Mouse (Mus musculus): Measurements from ENCODE around the gene Sgms1.
"Not testable (repeated sequence)": the region's sequence is repeated elsewhere in the genome, so short reads cannot be mapped to it uniquely, and the experiment has no call there.

Gene Sgms1

GRCm38 (mm10) chr19:32358011-32358410 is 31.5 kb downstream of the Sgms1 start:
- not testable (repeated sequence) for DNase-seq (ENCODE audit: low spot score in 2 of 2)

DNA sequence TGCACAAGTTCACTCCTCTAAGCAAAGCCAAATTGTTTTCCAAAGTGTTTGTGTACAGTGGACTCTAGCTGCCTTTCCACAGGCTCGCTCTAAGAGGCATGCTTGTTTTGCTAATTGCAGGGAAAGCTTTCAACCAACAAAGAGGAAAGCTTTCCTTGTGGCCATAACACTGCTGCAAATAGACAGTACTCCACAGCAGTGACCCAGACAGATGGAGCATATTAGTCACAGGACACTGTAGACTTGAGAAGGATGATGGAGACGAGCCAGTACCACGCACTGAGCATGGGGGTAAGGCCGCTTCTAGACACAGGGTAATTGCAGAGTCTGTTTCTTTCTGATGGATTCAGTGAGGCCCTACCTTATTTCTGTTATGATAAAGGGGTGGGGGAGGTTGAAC is 33.3 kb downstream of the Sgms1 start:
- DNase-seq (ENCODE audit: low spot score in 2 of 2) = no peak

DNA sequence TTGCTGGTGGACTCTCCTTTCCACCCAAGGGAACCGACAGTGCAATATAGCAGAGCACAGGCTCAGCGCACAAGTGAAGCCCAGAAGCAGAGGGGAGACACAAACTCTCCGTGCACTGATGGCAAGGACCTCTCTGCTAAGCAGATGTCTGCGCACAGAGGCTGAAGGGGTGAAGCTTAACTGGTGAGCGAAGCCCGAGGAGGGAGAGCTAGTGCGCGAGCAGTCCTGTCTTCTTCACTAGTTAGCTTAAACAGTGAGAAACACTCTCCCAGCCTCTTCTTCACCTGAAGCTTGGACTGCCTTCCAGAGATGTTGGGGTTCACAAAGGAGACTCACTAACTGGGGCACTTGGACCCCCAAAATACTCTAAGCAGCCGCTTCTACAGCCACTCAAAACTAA is 36.1 kb downstream of the Sgms1 start:
- no peak for DNase-seq (ENCODE audit: low spot score in 2 of 2)

GRCm38 (mm10) chr19:32348955-32349654 is 40.4 kb downstream of the Sgms1 start:
- no peak for DNase-seq (ENCODE audit: low spot score in 2 of 2)

GRCm38 (mm10) chr19:32347491-32347890 is 42.0 kb downstream of the Sgms1 start:
- no peak for DNase-seq (ENCODE audit: low spot score in 2 of 2)

DNA sequence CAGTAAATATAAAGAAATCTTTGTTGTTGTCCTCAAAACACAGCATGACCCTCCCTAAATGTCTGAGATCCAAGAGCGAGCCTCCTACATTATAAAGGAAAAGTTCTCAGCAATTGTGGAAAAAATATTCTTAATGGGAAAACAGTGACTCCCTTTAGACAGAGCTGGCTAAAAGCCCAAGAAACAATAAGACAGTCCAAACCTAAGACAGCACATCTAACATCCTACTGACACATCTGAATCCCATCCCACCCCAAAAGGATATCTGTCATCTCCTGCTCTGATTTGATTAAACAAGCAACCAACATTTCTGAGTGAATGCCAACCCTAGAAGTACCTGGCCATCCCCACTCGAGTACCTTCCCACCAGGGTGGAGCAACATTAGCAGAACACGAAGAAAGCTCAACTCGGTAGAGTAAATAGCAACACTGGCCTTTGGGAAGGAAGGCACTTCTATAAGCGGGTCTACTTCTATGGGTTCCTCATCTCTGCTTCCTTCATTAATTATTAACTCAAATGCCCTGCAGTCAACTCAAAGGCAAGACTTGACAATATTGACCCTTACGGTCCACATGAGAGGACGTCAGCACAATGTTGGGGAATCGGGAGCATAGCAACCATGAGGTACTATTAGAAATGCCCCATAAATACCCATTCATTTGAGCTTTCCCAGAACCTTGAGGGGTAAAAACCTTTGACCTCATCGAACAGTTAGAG is 42.7 kb downstream of the Sgms1 start:
- DNase-seq (ENCODE audit: low spot score in 2 of 2) = no peak

GRCm38 (mm10) chr19:32346176-32346575 is 43.3 kb downstream of the Sgms1 start:
- no peak for DNase-seq (ENCODE audit: low spot score in 2 of 2)

GRCm38 (mm10) chr19:32345181-32345745 is 44.3 kb downstream of the Sgms1 start:
- no peak for DNase-seq (ENCODE audit: low spot score in 2 of 2)

- DNase-seq (ENCODE audit: low spot score in 2 of 2) = peak in 1 of 2 experiments; percentile 8
These were observed 44.8 kb downstream of the Sgms1 start for GRCm38 (mm10) chr19:32344738-32345121.

GRCm38 (mm10) chr19:32343937-32344737 is 45.4 kb downstream of the Sgms1 start:
- DNase-seq (ENCODE audit: low spot score in 2 of 2) = no peak

- no peak for DNase-seq (ENCODE audit: low spot score in 2 of 2)
These were observed 47.1 kb downstream of the Sgms1 start for GRCm38 (mm10) chr19:32342436-32342835.

DNA sequence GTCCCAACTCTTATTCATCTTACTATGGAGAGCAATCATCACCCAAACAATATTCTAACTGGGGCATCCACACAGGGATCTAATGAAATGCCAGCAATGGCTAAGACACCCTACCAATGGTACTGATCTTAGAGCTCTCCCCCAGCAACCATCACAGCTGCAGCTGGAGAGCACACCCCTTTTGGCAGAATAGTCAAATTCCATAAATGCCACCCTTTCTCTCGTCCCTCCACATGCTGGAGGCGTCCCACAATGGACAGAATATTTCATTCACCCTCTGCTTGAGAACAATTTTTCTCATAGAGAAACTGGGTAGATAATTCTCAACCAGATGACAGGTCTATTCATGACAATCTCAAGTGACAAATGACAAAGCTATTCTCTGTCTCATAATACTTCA is 48.4 kb downstream of the Sgms1 start:
- DNase-seq (ENCODE audit: low spot score in 2 of 2) = no peak

- DNase-seq (ENCODE audit: low spot score in 2 of 2) = no peak
These were observed 49.3 kb downstream of the Sgms1 start for GRCm38 (mm10) chr19:32340168-32340567.

GRCm38 (mm10) chr19:32337708-32338107 is 51.8 kb downstream of the Sgms1 start:
- no peak for DNase-seq (ENCODE audit: low spot score in 2 of 2)

DNA sequence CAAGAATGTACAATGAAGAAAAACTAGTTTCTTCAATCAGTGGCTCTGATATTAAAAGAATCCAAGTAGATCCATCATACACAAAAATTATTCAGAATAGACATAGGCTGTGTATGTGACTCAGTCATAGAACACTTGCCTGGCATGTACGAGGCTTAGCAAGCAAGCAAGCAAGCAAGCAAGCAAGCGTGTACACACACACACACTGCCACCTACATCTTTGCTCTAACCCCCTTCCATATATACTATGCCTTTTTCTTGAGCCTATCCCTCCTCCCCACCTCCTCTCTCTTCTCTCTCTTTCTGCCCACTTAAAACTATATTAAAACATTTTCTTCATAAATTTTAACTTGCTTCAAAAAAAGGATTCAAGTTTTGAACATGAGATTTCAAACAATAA is 54.8 kb downstream of the Sgms1 start:
- DNase-seq (ENCODE audit: low spot score in 2 of 2) = no peak

DNA sequence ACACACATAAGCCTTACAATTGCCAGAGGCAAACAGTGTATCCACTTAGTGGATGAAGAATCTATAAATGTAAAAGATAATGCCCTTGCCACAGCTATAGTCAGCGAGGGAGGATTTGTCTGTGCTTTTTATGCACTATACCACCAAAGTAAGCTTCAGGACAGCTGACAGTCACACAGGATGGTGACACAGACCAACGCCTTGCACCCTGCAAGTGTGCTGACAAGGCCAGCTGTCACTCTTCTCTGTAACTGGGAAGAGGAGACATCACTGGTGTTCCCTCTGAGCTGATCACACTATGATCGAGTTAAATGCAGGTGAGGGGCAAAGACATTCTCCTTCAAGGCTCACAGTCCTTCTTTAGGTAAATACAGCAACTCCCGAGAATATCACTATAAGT is 56.0 kb downstream of the Sgms1 start:
- DNase-seq (ENCODE audit: low spot score in 2 of 2) = no peak

DNA sequence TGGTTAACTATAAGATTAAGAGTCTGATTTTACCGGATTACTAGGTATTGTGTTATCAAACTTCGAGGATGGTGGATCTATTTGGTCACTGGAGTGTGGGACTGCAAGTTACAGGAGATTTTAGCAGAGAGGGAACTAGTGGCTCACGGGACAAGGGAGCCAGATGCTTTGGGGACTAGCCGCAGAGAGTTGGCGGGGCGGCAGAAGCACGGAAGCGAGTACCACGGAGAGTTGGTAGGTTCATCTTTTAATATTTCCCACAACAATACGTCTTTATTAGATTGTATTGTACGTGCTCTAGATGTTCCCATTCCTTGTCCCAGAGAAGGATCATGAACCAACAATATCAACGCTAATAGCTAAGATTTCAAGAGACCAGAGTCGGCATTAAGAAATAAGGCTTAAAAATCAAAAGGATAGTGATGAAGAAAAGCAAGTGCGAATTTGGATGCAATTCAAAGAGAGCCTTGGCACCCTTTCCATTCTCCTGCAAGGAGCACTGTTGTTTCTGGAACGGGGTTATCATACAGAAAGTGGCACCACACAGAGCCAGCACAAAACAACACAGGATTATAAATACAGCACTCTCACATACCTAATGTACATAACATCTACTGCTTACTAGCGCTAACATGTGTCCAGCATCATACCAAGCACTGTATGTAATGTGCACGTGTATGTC is 56.6 kb downstream of the Sgms1 start:
- DNase-seq (ENCODE audit: low spot score in 2 of 2) = no peak

DNA sequence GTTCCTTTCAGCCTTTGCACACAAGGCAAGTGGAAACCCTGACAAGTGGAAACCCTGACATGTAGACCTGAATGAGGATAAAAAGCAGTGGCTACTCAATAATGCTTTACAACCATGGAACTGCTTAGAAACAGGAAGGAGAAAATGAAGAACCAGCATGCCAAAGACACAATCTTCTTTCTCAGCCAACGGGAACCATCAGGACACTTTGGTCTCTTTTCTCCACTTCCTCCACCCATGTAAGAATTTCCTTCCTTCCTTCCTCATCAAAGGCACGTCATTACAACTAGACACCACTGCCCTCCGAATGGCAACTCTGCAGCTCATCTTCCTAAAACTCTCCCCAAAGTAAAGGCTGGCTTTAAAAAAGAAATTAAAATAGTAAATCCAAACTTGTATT is 59.3 kb downstream of the Sgms1 start:
- no peak for DNase-seq (ENCODE audit: low spot score in 2 of 2)

DNA sequence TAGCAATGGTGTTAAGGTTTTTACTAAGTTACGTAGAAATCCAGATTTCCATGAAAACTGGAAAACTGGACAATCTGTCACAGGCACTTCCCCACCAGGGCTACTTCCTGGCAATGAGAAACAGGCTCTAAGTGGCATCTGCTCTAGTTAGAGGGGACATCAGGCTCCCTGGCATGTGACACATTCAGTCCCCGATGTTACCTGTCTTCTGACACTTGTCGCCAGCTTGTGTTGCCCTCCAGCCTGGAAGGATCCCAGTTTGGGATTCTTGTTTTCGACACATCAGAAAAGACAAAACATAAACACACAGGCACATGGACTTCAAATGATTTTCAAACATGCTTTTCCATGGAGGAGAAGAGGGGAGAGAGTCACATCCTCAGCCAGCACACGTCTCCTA is 60.0 kb downstream of the Sgms1 start:
- DNase-seq (ENCODE audit: low spot score in 2 of 2) = no peak

GRCm38 (mm10) chr19:32328089-32328828 is 61.3 kb downstream of the Sgms1 start:
- DNase-seq (ENCODE audit: low spot score in 2 of 2) = no peak

- no peak for DNase-seq (ENCODE audit: low spot score in 2 of 2)
These were observed 62.9 kb downstream of the Sgms1 start for GRCm38 (mm10) chr19:32326621-32327021.

All from spleen, postnatal 36 days (tissue).